Mouse (Mus musculus): ENCODE results near the gene Glis1.

DNA sequence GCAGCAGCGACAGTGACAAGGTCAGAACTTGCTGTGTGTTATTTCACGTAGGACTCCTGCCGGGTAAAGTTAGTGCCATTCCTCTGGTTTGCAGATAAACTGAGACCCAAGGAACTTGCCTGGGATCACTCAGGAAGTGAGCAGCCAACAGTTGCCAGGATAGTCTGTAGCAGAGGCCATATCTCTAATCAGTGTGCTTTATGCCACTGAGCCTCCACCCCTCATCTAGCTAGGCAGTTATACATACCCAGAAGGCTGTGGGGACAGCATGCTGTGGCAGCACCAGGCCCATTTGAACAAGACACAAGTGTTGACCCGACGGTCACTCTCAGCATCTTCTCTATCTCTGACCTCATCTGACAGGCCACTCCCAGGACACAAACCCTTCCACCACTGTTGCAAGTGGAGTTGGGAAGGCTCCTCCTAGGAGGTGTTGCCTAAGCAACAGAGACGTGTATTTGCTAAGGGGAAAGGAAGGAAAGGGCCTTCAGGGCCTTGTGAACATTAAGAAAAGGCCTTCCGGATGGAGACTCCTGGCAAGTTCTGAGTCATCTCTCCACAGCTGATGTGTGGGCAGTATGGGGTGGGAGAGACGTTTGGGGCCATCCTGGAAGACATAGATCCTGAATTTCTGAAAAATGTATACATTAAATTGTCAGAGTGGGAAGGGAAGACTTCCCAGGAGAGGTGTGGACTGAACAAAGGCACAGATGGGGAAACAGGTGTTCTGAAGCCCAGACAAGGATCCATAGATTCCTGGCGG, 177.7 kb downstream of the Glis1 start:
- TF ChIP-seq CTCF (IDR thresholded peaks at IDR 0.05; ENCODE audit: control insufficient read depth, insufficient read depth, insufficient read length) (no peak), FOSL1 (IDR thresholded peaks at IDR 0.05; ENCODE audit: insufficient read depth, low read length, poor library complexity, severe bottlenecking) (no peak), MYOG (IDR thresholded peaks at IDR 0.05; ENCODE audit: control insufficient read depth, extremely low read depth, insufficient read length) (no peak), MYOD1 (IDR thresholded peaks at IDR 0.05; ENCODE audit: control insufficient read depth, insufficient read length, low read depth) (no peak), USF1 (IDR thresholded peaks at IDR 0.05; ENCODE audit: low read depth) (no peak), MAX (IDR thresholded peaks at IDR 0.05) (no peak)
